Mouse (Mus musculus) liver, embryonic 11.5 days (tissue): ENCODE results near the gene St7l. TPM values are rescaled to one million over a fixed set of nuclear protein-coding genes. Genes with fewer than 3 reads are reported as not detected.

Experiments used
- ATAC-seq: fragments of 200-750 bp; cut with Nextera tagmentation; replicated peaks from 2 replicates; pipeline ENCODE4 v1.8.0; 2017; ENCODE audit warnings: moderate number of reproducible peaks, mild to moderate bottlenecking, moderate TSS enrichment, moderate library complexity; ENCODE audit not compliant: low FRiP score
- DNase-seq: peaks from one replicate; pipeline ENCODE4 v3.0.0-alpha.2; 2017; ENCODE audit warnings: low spot score
- H3K27ac ChIP-seq: fragments of 300-500 bp; sonication (generic); 2 replicates; pipeline ENCODE4 v1.5.1; 2014; ENCODE audit warnings: mild to moderate bottlenecking, low read depth, low read length, control low read depth
- H3K27me3 ChIP-seq: fragments of 300-500 bp; sonication (generic); replicated peaks from 2 replicates; pipeline ENCODE4 v1.6.1; 2014; ENCODE audit warnings: low read length, mixed read lengths; ENCODE audit not compliant: control insufficient read depth, insufficient read depth
- H3K36me3 ChIP-seq: fragments of 300-500 bp; sonication (generic); 2 replicates; pipeline ENCODE4 v1.6.1; 2014; ENCODE audit warnings: mild to moderate bottlenecking, low read length, moderate library complexity, mixed read lengths; ENCODE audit not compliant: control insufficient read depth, insufficient read depth
- H3K4me1 ChIP-seq: fragments of 300-500 bp; sonication (generic); replicated peaks from 2 replicates; pipeline ENCODE4 v1.6.1; 2014; ENCODE audit warnings: low read length, mixed read lengths; ENCODE audit not compliant: control insufficient read depth, insufficient read depth
- H3K4me2 ChIP-seq: fragments of 300-500 bp; sonication (generic); 2 replicates; pipeline ENCODE4 v1.6.1; 2014; ENCODE audit warnings: mild to moderate bottlenecking, control low read depth, moderate library complexity
- H3K4me3 ChIP-seq: fragments of 300-500 bp; sonication (generic); 2 replicates; pipeline ENCODE4 v1.5.1; 2014; ENCODE audit warnings: low read depth, low read length, control low read depth
- H3K9ac ChIP-seq: fragments of 300-500 bp; sonication (generic); 2 replicates; pipeline ENCODE4 v1.6.1; 2014; ENCODE audit warnings: low read depth, low read length, control low read depth
- H3K9me3 ChIP-seq: fragments of 300-500 bp; sonication (generic); 2 replicates; pipeline ENCODE4 v1.6.1; 2016; ENCODE audit warnings: low read length, inconsistent platforms, mixed read lengths; ENCODE audit not compliant: control insufficient read depth
- WGBS: fragments of 180-500 bp; shearing (Covaris S2); extraction: QIAGEN DNeasy Blood & Tissue Kit; methylation state at CpG from one replicate; pipeline ENCODE4 v1.1.7; 2014; 5-methylcytosine and 5-hydroxymethylcytosine counted together
- polyA plus RNA-seq: library from polyadenylated mRNA; unstranded; fragments of >200 nt; fragmentation: Nextera tagmentation; extraction: Ambion mirVana; gene quantifications from 2 replicates; pipeline ENCODE4 v1.2.1, GENCODE M21; 2014

The St7l gene
- polyA plus RNA-seq, 1 experiment from 2014 or later = 22.5 TPM

DNA sequence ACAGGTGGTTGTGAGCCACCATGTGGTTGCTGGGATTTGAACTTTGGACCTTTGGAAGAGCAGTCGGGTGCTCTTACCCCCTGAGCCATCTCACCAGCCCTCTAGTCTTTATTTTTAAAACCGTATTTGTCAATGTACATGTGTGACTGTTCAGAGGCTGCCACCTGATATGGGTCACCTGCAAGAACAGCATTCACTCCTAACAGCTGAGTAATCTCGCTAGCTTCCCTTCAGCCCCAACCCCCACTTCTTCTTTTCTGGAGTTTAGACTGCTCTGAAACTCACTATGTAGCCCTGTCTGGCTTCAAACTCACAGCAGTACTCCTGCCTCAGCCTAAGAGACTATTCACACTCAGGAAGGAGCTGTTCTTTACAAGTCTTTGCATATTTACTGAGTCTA is 41.4 kb upstream of the St7l start:
- H3K36me3 ChIP-seq = peaks cover 6% of the 10 kb centered on the region; the same call in 1 of the 2 replicates
- WGBS = 79% methylated on average over 3 of the region's 3 CpGs
- H3K9ac ChIP-seq = no peak overlapping the region
- H3K9me3 ChIP-seq = no peaks in the 10 kb centered on the region
- H3K4me1 ChIP-seq = peaks cover 9% of the 10 kb centered on the region
- no peak overlapping the region for H3K27ac ChIP-seq
- no peak overlapping the region for H3K4me3 ChIP-seq
- no peak overlapping the region for H3K4me2 ChIP-seq
- ATAC-seq (no peak), DNase-seq (no peak)
- H3K27me3 ChIP-seq = no peaks in the 10 kb centered on the region

DNA sequence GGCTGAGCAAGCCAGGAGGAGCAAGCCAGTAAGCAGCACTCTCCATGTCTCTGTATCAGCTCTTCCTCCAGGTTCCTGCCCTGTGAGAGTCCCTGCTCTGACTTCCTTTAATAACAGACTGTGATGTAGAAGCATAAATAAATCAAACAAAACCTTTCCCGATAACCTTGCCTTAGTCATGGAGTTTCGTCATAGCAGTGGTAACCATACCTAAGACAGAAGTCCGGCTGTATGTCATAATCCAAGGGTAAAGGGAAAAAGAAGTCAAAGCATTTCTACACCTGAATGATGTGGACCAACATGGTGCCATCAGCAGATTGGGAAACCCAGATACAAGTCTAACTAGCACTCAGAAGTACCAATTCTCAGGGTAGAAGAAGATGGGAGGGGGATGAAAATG is 28.0 kb upstream of the St7l start:
- Histone ChIP-seq H3K9ac (no peak overlapping the region), H3K4me1 (no peaks in the 10 kb centered on the region), H3K36me3 (peaks cover 32% of the 10 kb centered on the region), H3K27ac (no peak overlapping the region), H3K4me2 (no peak overlapping the region), H3K9me3 (no peaks in the 10 kb centered on the region), H3K27me3 (no peaks in the 10 kb centered on the region), H3K4me3 (no peak overlapping the region)
- ATAC-seq = no peak
- no peak for DNase-seq
- 95% methylated on average over 3 of the region's 3 CpGs for WGBS

DNA sequence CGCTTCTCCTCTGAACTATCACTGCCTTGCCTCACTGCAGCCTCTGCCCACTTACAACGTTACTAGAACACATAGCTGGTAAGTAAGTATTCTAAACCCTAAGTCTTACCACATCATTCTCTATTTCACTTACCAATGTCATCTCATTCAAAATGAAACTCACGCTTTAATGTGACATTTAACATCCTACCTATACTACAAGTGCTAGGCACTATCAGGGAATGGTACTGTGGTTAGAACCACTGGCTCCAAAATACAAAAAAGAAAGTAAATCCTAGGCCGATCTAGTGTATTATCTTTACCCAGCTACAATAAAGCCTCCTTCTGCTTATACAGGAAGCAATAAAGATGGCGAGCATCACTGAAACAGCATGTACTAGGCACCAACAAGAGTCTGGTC is 22.8 kb upstream of the St7l start:
- Histone ChIP-seq H3K27ac (no peak overlapping the region), H3K36me3 (peaks cover 37% of the 10 kb centered on the region), H3K9me3 (no peaks in the 10 kb centered on the region), H3K27me3 (no peaks in the 10 kb centered on the region), H3K4me1 (no peaks in the 10 kb centered on the region), H3K4me2 (no peak overlapping the region), H3K4me3 (no peak overlapping the region), H3K9ac (no peak overlapping the region)
- no peak for DNase-seq
- no peak for ATAC-seq
- WGBS = 80% methylated on average over 5 of the region's 5 CpGs

DNA sequence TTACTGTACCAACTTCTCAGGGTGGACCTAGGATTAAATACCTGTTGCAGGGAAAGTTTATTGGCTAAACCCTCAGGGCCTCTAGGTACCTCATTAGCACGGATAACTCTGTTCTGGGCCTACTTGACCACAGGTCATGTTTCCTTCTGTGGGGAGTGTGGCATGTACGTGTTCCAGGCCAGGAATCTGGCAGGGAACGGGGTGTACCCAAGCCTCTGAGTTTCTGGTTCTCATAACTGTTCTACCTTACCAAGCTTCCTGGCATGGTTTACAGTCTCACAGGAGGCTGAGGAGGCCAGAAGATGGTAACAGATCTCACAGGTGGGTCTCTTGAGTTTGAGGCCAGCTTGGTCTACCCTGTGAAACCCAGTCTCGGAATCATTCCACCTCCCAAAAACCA is 17.2 kb upstream of the St7l start:
- 88% methylated on average over 4 of the region's 4 CpGs for WGBS
- no peaks in the 10 kb centered on the region for H3K9me3 ChIP-seq
- ATAC-seq (no peak), DNase-seq (no peak)
- H3K27ac ChIP-seq = no peak overlapping the region
- H3K27me3 ChIP-seq = no peaks in the 10 kb centered on the region
- H3K9ac ChIP-seq = no peak overlapping the region
- H3K4me2 ChIP-seq = no peak overlapping the region
- no peaks in the 10 kb centered on the region for H3K4me1 ChIP-seq
- H3K36me3 ChIP-seq = peaks cover 21% of the 10 kb centered on the region
- H3K4me3 ChIP-seq = no peak overlapping the region

DNA sequence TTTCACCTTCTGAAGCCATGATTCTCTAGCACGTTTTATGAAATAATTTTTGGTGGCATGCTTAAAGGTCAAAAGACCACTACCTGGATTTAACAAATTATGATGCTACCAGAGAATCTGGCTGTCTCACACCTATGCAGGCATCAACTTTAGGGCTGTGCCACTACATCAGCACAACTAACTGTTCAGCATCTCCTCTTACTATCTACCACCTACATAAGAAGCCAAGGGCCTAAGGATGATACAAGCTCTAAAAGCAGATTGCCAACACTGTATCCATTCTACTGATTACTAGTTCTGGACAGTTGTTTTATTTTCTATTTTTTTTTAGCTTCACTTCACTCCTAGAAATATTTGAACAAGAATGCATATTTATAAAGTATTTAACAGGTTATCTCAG is 9.3 kb upstream of the St7l start:
- Histone ChIP-seq H3K27me3 (no peaks in the 10 kb centered on the region), H3K4me2 (no peak overlapping the region), H3K9me3 (no peaks in the 10 kb centered on the region), H3K36me3 (peaks cover 9% of the 10 kb centered on the region), H3K9ac (no peak overlapping the region), H3K27ac (no peak overlapping the region), H3K4me1 (peaks cover 4% of the 10 kb centered on the region; the same call in 1 of the 2 replicates), H3K4me3 (no peak overlapping the region)
- no peak for DNase-seq
- WGBS = 97% methylated on average over 1 of the region's 1 CpGs
- ATAC-seq = no peak

DNA sequence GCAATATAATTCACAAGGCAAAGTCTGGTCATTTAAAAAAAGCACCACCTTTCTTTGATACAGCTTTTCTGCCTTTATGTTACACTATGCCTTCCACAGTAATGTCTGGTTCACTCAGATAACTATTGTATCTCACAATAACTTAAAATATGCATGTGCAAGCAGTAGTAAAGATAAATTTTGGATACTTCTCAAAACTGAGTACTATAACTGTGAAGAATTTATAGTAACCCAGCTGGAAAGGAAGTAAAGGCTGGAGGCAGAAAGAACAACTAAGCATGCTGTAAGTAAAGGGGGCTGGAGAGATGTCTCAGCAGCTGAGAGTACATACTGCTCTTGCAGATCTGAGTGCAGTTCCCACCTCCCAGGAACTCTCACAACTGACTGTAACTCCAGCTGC is 8.9 kb upstream of the St7l start:
- DNase-seq (no peak), ATAC-seq (no peak)
- H3K4me1 ChIP-seq = peaks cover 4% of the 10 kb centered on the region; the same call in 1 of the 2 replicates
- peaks cover 9% of the 10 kb centered on the region for H3K36me3 ChIP-seq
- no peaks in the 10 kb centered on the region for H3K27me3 ChIP-seq
- H3K4me2 ChIP-seq = peak overlapping the region; percentile 17; the same call in 1 of the 2 replicates
- no peaks in the 10 kb centered on the region for H3K9me3 ChIP-seq
- no peak overlapping the region for H3K27ac ChIP-seq
- no peak overlapping the region for H3K9ac ChIP-seq
- H3K4me3 ChIP-seq = no peak overlapping the region

DNA sequence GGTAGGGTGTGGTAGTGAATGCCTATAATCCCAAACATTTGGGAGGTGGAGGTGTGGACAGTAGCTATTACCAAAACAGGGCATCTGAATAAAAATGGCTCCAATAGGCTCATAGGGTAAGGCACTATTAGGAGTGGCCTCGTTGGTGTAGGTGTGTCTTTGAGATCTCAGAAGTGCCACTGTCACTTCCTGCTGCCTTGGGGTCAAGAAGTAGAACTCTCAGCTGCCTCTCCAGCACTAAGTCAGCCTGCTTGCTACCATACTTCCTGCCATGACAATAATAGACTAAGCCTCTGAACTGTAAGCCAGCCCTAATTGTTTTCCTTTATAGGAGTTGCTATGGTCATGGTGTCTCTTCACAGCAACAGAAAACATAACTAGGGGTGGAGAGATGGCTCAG is 7.7 kb upstream of the St7l start:
- WGBS = 52% methylated on average over 1 of the region's 1 CpGs
- H3K9ac ChIP-seq = no peak overlapping the region
- ATAC-seq = no peak
- H3K27me3 ChIP-seq = no peaks in the 10 kb centered on the region
- H3K36me3 ChIP-seq = peaks cover 9% of the 10 kb centered on the region
- no peak overlapping the region for H3K4me2 ChIP-seq
- no peaks in the 10 kb centered on the region for H3K9me3 ChIP-seq
- peaks cover 6% of the 10 kb centered on the region; the same call in 1 of the 2 replicates for H3K4me1 ChIP-seq
- DNase-seq = no peak
- no peak overlapping the region for H3K4me3 ChIP-seq
- H3K27ac ChIP-seq = no peak overlapping the region

DNA sequence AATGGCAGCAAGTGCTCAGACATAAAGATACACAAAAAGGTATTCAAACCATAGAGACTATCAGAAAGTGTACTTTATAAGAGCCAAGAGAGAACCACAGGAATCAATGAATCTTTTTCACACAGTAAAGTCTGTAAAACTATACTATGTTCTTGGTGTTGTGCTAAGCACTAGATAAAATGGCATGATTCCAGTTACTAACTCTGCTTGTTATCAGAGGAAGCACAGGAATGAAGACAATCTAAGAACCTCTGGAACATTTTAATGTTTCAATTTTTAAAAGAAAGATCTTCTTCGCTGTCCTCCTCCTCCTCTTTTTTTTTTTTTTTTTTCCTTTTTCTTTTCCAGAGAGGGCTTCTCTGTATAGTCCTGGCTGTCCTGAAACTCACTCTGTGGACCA is 5.2 kb upstream of the St7l start:
- Histone ChIP-seq H3K9me3 (no peaks in the 10 kb centered on the region), H3K27me3 (no peaks in the 10 kb centered on the region), H3K36me3 (peaks cover 9% of the 10 kb centered on the region), H3K4me2 (no peak overlapping the region), H3K4me1 (peaks cover 18% of the 10 kb centered on the region; the same call in 1 of the 2 replicates), H3K4me3 (no peak overlapping the region), H3K9ac (no peak overlapping the region), H3K27ac (no peak overlapping the region)
- 93% methylated on average over 1 of the region's 1 CpGs for WGBS
- DNase-seq (no peak), ATAC-seq (no peak)

DNA sequence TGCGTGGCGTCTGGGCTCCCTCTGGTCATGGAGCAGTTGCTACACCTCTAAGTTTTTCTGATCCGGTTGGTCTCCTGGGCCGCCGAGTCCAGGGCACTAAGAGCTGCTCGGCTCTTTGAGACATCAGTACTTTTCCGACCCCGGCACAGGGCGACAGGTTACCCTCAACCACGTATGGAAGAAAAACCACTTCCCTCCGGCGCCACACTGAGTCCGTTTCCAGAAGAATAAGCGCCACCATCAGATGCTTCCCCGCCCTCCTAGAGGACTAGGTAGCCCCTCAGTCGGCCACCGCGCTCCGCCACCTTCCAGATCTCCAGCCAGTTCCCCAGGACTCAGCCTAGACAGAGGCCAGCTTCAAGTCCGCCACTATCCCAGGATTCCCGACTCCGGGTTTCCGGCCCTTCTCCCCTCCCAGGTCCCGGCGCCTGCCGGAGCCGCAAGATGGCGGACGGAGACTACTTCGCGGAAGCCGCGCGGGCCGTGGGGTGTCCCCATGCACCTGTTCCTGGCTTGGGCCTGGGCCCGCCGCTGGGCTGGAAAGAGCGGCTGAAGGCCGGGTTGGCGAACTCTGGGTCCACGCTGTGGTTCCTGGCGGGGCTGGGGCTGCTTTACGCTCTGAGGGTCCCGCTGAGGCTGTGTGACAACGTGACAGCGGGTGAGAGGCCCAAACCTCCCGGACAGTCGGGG is 991 bp downstream of the St7l start:
- under 1% methylated on average over 48 of the region's 48 CpGs for WGBS
- H3K4me1 ChIP-seq = peaks cover 22% of the 10 kb centered on the region
- no peaks in the 10 kb centered on the region for H3K36me3 ChIP-seq
- no peaks in the 10 kb centered on the region for H3K27me3 ChIP-seq
- H3K27ac ChIP-seq = peak overlapping the region; percentile 97
- peak overlapping the region; percentile 96 for H3K4me3 ChIP-seq
- peak; percentile 69 for ATAC-seq
- H3K9ac ChIP-seq = peak overlapping the region; percentile 96
- peak; percentile 83 for DNase-seq
- peak overlapping the region; percentile 60 for H3K4me2 ChIP-seq
- no peaks in the 10 kb centered on the region for H3K9me3 ChIP-seq
